Mouse (Mus musculus) heart, embryonic 12.5 days (tissue): ENCODE measurements around the gene Lrp1. TPM values are rescaled to one million over a fixed set of nuclear protein-coding genes. Genes with fewer than 3 reads are reported as not detected.

Experiments used
- ATAC-seq: fragments of 200-750 bp; cut with Nextera tagmentation; 2 replicates; pipeline ENCODE4 v1.8.0; 2017; ENCODE audit warnings: moderate TSS enrichment, moderate library complexity; ENCODE audit not compliant: insufficient number of reproducible peaks, low FRiP score
- H3K27ac ChIP-seq: fragments of 300-500 bp; sonication (generic); 2 replicates; pipeline ENCODE4 v1.5.1; 2016; ENCODE audit warnings: mild to moderate bottlenecking, moderate library complexity; ENCODE audit not compliant: poor library complexity, severe bottlenecking
- H3K27me3 ChIP-seq: fragments of 300-500 bp; sonication (generic); replicated peaks from 2 replicates; pipeline ENCODE4 v1.6.1; 2016; ENCODE audit warnings: mild to moderate bottlenecking, moderate library complexity
- H3K36me3 ChIP-seq: fragments of 300-500 bp; sonication (generic); 2 replicates; pipeline ENCODE4 v1.6.1; 2016; ENCODE audit warnings: mild to moderate bottlenecking, moderate library complexity
- H3K4me1 ChIP-seq: fragments of 300-500 bp; sonication (generic); replicated peaks from 2 replicates; pipeline ENCODE4 v1.6.1; 2016; ENCODE audit warnings: mild to moderate bottlenecking
- H3K4me2 ChIP-seq: fragments of 300-500 bp; sonication (generic); 2 replicates; pipeline ENCODE4 v1.6.1; 2016; ENCODE audit warnings: mild to moderate bottlenecking, moderate library complexity
- H3K4me3 ChIP-seq: fragments of 300-500 bp; sonication (generic); 2 replicates; pipeline ENCODE4 v1.5.1; 2016; ENCODE audit warnings: mild to moderate bottlenecking
- H3K9ac ChIP-seq: fragments of 300-500 bp; sonication (generic); 2 replicates; pipeline ENCODE4 v1.6.1; 2016; ENCODE audit warnings: mild to moderate bottlenecking, moderate library complexity
- H3K9me3 ChIP-seq: fragments of 300-500 bp; sonication (generic); replicated peaks from 2 replicates; pipeline ENCODE4 v1.6.1; 2016; ENCODE audit warnings: mild to moderate bottlenecking, moderate library complexity
- WGBS: fragments of 180-500 bp; shearing (Covaris S2); methylation state at CpG from one replicate; pipeline ENCODE4 v1.1.7; 2016; 5-methylcytosine and 5-hydroxymethylcytosine counted together
- polyA plus RNA-seq: library from polyadenylated mRNA; unstranded; fragments of >200 nt; fragmentation: Nextera tagmentation; extraction: Ambion mirVana; gene quantifications from 2 replicates; pipeline ENCODE4 v1.2.1, GENCODE M21; 2016

Lrp1 gene
- polyA plus RNA-seq, 1 experiment from 2014 or later: 43.3 TPM

DNA sequence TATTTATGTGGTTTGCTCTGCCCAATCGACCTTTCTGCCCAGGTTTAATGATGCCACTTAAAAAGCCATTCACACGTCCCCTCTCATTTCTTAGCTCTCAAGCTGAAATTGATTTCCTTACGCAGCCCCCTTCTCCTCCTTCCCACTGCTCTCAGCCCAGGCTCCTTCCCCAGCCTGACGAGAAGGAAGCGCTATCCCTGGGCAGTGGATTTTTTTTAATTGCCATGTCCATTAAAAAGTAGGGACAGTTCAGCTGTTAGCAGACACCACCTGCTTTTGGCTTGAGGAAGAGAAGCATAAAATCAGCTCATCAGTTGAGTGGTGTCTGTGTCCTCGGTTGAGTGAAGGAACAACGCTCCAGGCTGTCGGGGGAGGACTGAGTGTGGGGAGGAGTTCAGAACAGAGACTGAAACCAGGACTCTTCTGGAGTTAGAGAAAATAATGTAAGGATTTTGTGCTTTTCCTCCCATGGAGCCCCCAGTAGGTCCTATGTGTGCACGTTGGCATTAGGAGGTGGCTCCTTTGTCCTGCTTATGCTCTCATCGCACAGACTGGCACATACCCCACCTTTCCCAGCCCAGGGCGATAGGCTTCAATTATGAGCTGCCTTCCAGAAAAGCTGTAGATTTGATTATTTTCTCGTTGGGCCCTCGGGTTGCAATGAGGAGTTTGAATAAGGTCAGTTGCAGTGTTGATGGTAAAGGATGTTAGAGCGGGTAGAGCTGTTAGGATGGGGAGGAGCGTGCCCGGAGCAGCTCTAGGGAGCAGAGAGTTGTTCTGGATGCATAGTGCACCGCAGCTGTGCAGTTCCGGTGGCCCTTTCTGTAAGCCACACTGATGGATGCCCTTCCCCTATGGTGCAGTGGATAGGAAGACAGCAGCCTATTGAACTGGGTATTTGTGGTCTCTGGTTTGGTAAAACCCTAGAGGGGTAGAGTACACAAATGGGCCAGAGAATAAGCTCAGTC is 130.5 kb downstream of the Lrp1 start:
- Histone ChIP-seq H3K4me1 (no peaks in the 10 kb centered on the region), H3K4me2 (no peak overlapping the region), H3K9me3 (no peaks in the 10 kb centered on the region), H3K9ac (no peak overlapping the region), H3K27ac (no peak overlapping the region), H3K4me3 (no peak overlapping the region), H3K27me3 (no peaks in the 10 kb centered on the region), H3K36me3 (peaks cover 84% of the 10 kb centered on the region)
- 87% methylated on average over 18 of the region's 18 CpGs for WGBS
- ATAC-seq: no peak

DNA sequence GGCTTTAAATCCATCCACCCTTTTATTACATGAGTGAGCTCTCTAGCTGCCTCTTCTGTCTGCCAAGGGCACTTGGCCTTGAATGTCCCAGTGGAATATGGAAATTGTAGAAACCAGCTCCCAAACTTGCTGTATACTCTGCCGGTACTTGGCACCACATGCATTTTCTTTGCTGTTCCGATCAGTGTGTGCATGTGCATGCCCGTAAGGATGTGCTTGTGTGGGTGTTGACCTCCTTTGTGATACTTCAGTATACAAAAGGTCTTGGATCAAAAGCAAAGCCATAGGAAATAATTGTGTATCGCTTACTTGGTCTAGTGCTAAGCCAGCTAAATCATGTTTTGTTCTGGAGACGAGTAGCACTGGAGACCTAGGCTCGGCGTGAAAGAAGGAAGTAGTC is 132.1 kb downstream of the Lrp1 start:
- no peak overlapping the region for H3K27ac ChIP-seq
- H3K9ac ChIP-seq: no peak overlapping the region
- 86% methylated on average over 7 of the region's 7 CpGs for WGBS
- no peak overlapping the region for H3K4me3 ChIP-seq
- H3K36me3 ChIP-seq: peaks cover 84% of the 10 kb centered on the region
- no peak overlapping the region for H3K4me2 ChIP-seq
- no peaks in the 10 kb centered on the region for H3K4me1 ChIP-seq
- no peaks in the 10 kb centered on the region for H3K27me3 ChIP-seq
- no peak for ATAC-seq
- no peaks in the 10 kb centered on the region for H3K9me3 ChIP-seq

Other genes with a start within 250 kb of the Lrp1 start
- gene R3hdm2, start 240.8 kb downstream of the Lrp1 start, polyA plus RNA-seq: 35.8 and 36.6 TPM in 2 replicates
- gene Stac3, start 119.5 kb downstream of the Lrp1 start, polyA plus RNA-seq: 0.50 and 1.1 TPM in 2 replicates
- gene Ndufa4l2, start 106.2 kb downstream of the Lrp1 start, polyA plus RNA-seq: 19.5 and 24.4 TPM in 2 replicates
- 80.4 and 83.8 TPM in 2 replicates for gene Shmt2, start 98.7 kb downstream of the Lrp1 start, polyA plus RNA-seq
- gene Nxph4, start 86.6 kb downstream of the Lrp1 start, polyA plus RNA-seq: 0.33 and 0.65 TPM in 2 replicates
- gene Stat6, start 21.8 kb upstream of the Lrp1 start, polyA plus RNA-seq: 27.8 and 28.2 TPM in 2 replicates
- 8.9 and 9.2 TPM in 2 replicates for gene Nemp1, start 45.8 kb upstream of the Lrp1 start, polyA plus RNA-seq
- gene Nab2, start 47.4 kb upstream of the Lrp1 start, polyA plus RNA-seq: 13.4 and 13.7 TPM in 2 replicates
- 0.22 and 0.32 TPM in 2 replicates for gene Myo1a, start 84.0 kb upstream of the Lrp1 start, polyA plus RNA-seq
- gene Tac2, start 103.3 kb upstream of the Lrp1 start, polyA plus RNA-seq: 4.4 and 16.9 TPM in 2 replicates
- 2.5 TPM in 2 replicates for gene Zbtb39, start 118.4 kb upstream of the Lrp1 start, polyA plus RNA-seq
- gene Gpr182, start 130.6 kb upstream of the Lrp1 start, polyA plus RNA-seq: 22.2 and 23.4 TPM in 2 replicates
- not detected in 2 replicates for gene Rdh1, start 138.6 kb upstream of the Lrp1 start, polyA plus RNA-seq
- not detected in 2 replicates for gene Rdh16f1, start 138.6 kb upstream of the Lrp1 start, polyA plus RNA-seq
- gene Rdh9, start 155.2 kb upstream of the Lrp1 start, polyA plus RNA-seq: 0.06 and 0.10 TPM in 2 replicates
- gene Rdh16, start 180.0 kb upstream of the Lrp1 start, polyA plus RNA-seq: not detected in 2 replicates
- gene Rdh19, start 228.8 kb upstream of the Lrp1 start, polyA plus RNA-seq: not detected in 2 replicates
- not detected in 2 replicates for gene Rdh16f2, start 245.3 kb upstream of the Lrp1 start, polyA plus RNA-seq